Comparison of ENCODE assay signal across 10 mouse cellular contexts in the genomic region with DNA sequence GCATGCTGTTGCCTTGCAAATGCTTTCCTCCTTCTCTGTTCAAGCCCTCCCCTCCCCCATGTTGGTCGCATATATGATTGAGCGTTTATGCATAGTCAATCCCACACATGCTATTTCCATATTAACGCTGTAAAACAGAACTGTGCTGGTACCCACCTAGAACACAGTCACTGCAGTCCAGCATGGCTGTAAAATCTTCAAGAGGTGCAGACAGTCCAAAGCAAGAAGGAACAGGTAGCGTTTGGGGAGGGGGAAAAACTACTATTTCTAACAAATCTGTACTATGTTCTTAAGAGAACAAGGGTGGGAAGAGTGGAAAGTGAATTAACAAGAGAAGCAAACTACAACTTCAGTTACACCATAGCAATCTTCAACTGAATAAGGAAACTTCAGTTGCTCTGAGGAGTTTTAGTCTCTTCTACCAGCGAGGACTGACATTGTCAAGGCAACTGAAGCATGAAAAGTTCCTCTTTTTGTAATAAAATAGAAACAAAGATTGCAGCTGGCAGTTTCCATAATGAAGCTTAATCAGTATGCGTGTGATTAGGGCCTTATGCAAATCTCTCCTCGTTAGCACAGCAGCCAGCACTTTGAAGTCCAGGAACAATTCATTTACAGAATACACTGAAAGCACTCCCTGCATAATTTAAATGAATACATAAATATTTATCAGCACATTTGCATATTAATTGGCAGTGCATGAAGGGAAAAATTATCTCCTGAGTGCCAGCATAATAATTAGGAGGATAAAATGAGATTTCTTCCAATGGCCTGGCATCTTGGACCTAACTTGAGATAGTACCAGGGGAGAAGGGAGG.
DNase-seq lines count a peak whose midpoint lies in the region; ATAC-seq and TF ChIP-seq lines count a peak whose summit lies in the region.
"Had no signal": no experiment of that assay in that cellular context is flagged by ENCODE, and none has a peak within 500 bp of the region (broad histone marks: within the 10 kb centered on the region; RNA-seq: fewer than 3 reads in every experiment).

No protein-coding gene starts in this region.

- H3K9ac ChIP-seq in CH12.LX (ENCODE audit: insufficient read depth, low read depth): peak overlapping the region; percentile 88
- 0 out of 2 replicates have a peak overlapping the region, but pooled peaks have one; percentile 14 for H3K9ac ChIP-seq in hindbrain, postnatal 0 days (replicated peaks; ENCODE audit: low read length)
- H3K9ac ChIP-seq in midbrain, embryonic 16.5 days (ENCODE audit: low read depth, low read length): peak overlapping the region; percentile 1; the same call in 1 of the 2 replicates
- H3K9ac ChIP-seq: heart, embryonic 13.5 days; liver, embryonic 13.5 days had no signal

- peak overlapping the region; percentile 100 for H3K27ac ChIP-seq in CH12.LX (ENCODE audit: insufficient read depth, low read depth)
- peak overlapping the region; percentile 62 for H3K27ac ChIP-seq in hindbrain, postnatal 0 days
- H3K27ac ChIP-seq in midbrain, embryonic 16.5 days (ENCODE audit: low read length): peak overlapping the region; percentile 74
- H3K27ac ChIP-seq: heart, embryonic 13.5 days; liver, embryonic 13.5 days had no signal

- H3K36me3 ChIP-seq in CH12.LX (replicated peaks in 1 of 2; ENCODE audit: control insufficient read depth in 1 of 2, insufficient read depth in 1 of 2, low read length in 1 of 2): no peaks in the 10 kb centered on the region
- H3K36me3 ChIP-seq in hindbrain, postnatal 0 days (ENCODE audit: insufficient read depth, low read length): no peaks in the 10 kb centered on the region
- H3K36me3 ChIP-seq in midbrain, embryonic 16.5 days (ENCODE audit: control insufficient read depth, insufficient read depth, low read length): no peaks in the 10 kb centered on the region
- H3K36me3 ChIP-seq: heart, embryonic 13.5 days; liver, embryonic 13.5 days had no signal

- H3K27me3 ChIP-seq in CH12.LX (replicated peaks): no peaks in the 10 kb centered on the region
- H3K27me3 ChIP-seq in hindbrain, postnatal 0 days (ENCODE audit: insufficient read depth, low read length): no peaks in the 10 kb centered on the region
- no peaks in the 10 kb centered on the region for H3K27me3 ChIP-seq in midbrain, embryonic 16.5 days (ENCODE audit: control insufficient read depth, insufficient read depth, low read depth, low read length)
- H3K27me3 ChIP-seq: heart, embryonic 13.5 days; liver, embryonic 13.5 days had no signal

- H3K4me2 ChIP-seq in CH12.LX (ENCODE audit: insufficient read depth, low read depth, poor library complexity, severe bottlenecking): peak overlapping the region; percentile 100
- H3K4me2 ChIP-seq in hindbrain, postnatal 0 days (ENCODE audit: low read depth, low read length): peak overlapping the region; percentile 53
- peak overlapping the region; percentile 37 for H3K4me2 ChIP-seq in midbrain, embryonic 16.5 days (ENCODE audit: low read length)
- H3K4me2 ChIP-seq: heart, embryonic 13.5 days; liver, embryonic 13.5 days had no signal

- dilution Hi-C loops in CH12.LX (cut with MboI; ENCODE audit: extremely low pct_ligation_motif_present, extremely low pct_unique_long_range_greater_than_20kb, low sequenced_read_pairs): no loop called here

- intact Hi-C loops in heart, postnatal 14 days (cut with DNase I): no loop called here

- peak overlapping the region; percentile 44 to 55 (median 48) for H3K4me3 ChIP-seq in CH12.LX (replicated peaks in 1 of 3; ENCODE audit: low read depth in 2 of 3, low read length in 2 of 3, poor library complexity in 1 of 3)
- peak overlapping the region; percentile 32 for H3K4me3 ChIP-seq in hindbrain, postnatal 0 days (ENCODE audit: low read length)
- peak overlapping the region; percentile 28 for H3K4me3 ChIP-seq in midbrain, embryonic 16.5 days (ENCODE audit: low read depth, low read length)
- H3K4me3 ChIP-seq: heart, embryonic 13.5 days; liver, embryonic 13.5 days had no signal

- in situ Hi-C loops in CH12.LX (cut with MboI; ENCODE audit: low pct_ligation_motif_present, low pct_unique_long_range_greater_than_20kb, low sequenced_read_pairs): loop anchor here (10.0 kb wide), 1 partner anchor 60 kb away; no protein-coding TSS in a partner anchor

- TF ChIP-seq CTCF in CH12.LX (conservative IDR thresholded peaks at IDR 0.05 in 1 of 2, IDR thresholded peaks at IDR 0.05 in 1 of 2; ENCODE audit: low read depth in 2 of 2, low read length in 2 of 2): no peak
- no peak for TF ChIP-seq CTCF in brain, embryonic 14.5 days (IDR thresholded peaks at IDR 0.05; ENCODE audit: borderline replicate concordance, extremely low read depth, insufficient read depth, insufficient read length)
- TF ChIP-seq CTCF in hindbrain, postnatal 0 days (IDR thresholded peaks at IDR 0.05; ENCODE audit: low read depth): no peak

- peaks cover 10% of the 10 kb centered on the region for H3K79me2 ChIP-seq in CH12.LX (replicated peaks; ENCODE audit: control insufficient read depth, extremely low read depth, insufficient read depth, poor library complexity, severe bottlenecking)

- ATAC-seq in hindbrain, postnatal 0 days: peak; percentile 97
- peak; percentile 95 for ATAC-seq in midbrain, embryonic 16.5 days

- 17% methylated on average over 7 of the region's 7 CpGs for WGBS in hindbrain, postnatal 0 days
- 24% methylated on average over 7 of the region's 7 CpGs for WGBS in midbrain, embryonic 16.5 days

- no peaks in the 10 kb centered on the region for H3K9me3 ChIP-seq in CH12.LX (replicated peaks; ENCODE audit: low read length)
- no peaks in the 10 kb centered on the region for H3K9me3 ChIP-seq in hindbrain, postnatal 0 days (ENCODE audit: low read length)
- no peaks in the 10 kb centered on the region for H3K9me3 ChIP-seq in midbrain, embryonic 16.5 days (replicated peaks; ENCODE audit: control insufficient read depth, low read length, poor library complexity, severe bottlenecking)
- H3K9me3 ChIP-seq: heart, embryonic 13.5 days; liver, embryonic 13.5 days had no signal

- TF ChIP-seq POLR2A in CH12.LX (IDR thresholded peaks at IDR 0.05; ENCODE audit: low read depth, low read length): peak; percentile 71
- no peak for TF ChIP-seq POLR2A in brain, embryonic 14.5 days (IDR thresholded peaks at IDR 0.05; ENCODE audit: borderline replicate concordance, extremely low read depth, insufficient read depth, insufficient read length, poor library complexity, severe bottlenecking)

- TF ChIP-seq RAD21 in CH12.LX (IDR thresholded peaks at IDR 0.05; ENCODE audit: low read depth, low read length): no peak; the same call in 1 of the 2 replicates

- H3K4me1 ChIP-seq in CH12.LX (ENCODE audit: control insufficient read depth in 1 of 2, insufficient read depth in 2 of 2): peaks cover 0 to 25% of the 10 kb centered on the region in 2 experiments; a peak in 3 of 4 replicates
- H3K4me1 ChIP-seq in hindbrain, postnatal 0 days (ENCODE audit: insufficient read depth, low read length): no peaks in the 10 kb centered on the region
- peaks cover 18% of the 10 kb centered on the region for H3K4me1 ChIP-seq in midbrain, embryonic 16.5 days (ENCODE audit: control insufficient read depth, insufficient read depth, low read length)

- peak; percentile 81 for TF ChIP-seq EP300 in CH12.LX (IDR thresholded peaks at IDR 0.05; ENCODE audit: low read length)

- peak; percentile 95 for DNase-seq in CH12.LX (ENCODE audit: extremely low read depth)
- peak; percentile 98 for DNase-seq in brain, embryonic 14.5 days (ENCODE audit: low read depth)
- DNase-seq in hindbrain, postnatal 0 days (ENCODE audit: low spot score): peak; percentile 85
- no peak for DNase-seq in heart, postnatal 14 days
- DNase-seq in urinary bladder, postnatal 4 days (ENCODE audit: low spot score in 2 of 2): no peak
- no peak for DNase-seq in kidney, adult 9 months
- DNase-seq in urinary bladder, adult 18-20 months (ENCODE audit: low spot score in 2 of 2): no peak
- DNase-seq: liver, embryonic 13.5 days had no signal

TF ChIP-seq in CH12.LX, 34 proteins besides CTCF, POLR2A, EP300 and RAD21:
- 0 out of 2 replicates have a peak, but pooled peaks have one; percentile 16 for TF ChIP-seq ZNF384 (IDR thresholded peaks at IDR 0.05; ENCODE audit: low read depth, low read length)
- peak; percentile 62 for TF ChIP-seq JUND (conservative IDR thresholded peaks at IDR 0.05; ENCODE audit: low read depth, low read length)
- TF ChIP-seq CHD2 (IDR thresholded peaks at IDR 0.05; ENCODE audit: low read length): peak; percentile 56; the same call in 1 of the 2 replicates
- TF ChIP-seq GABPA (IDR thresholded peaks at IDR 0.05; ENCODE audit: insufficient replicate concordance, low read depth, low read length): no peak
- 0 out of 2 replicates have a peak, but pooled peaks have one; percentile 64 for TF ChIP-seq POLR2AphosphoS2 (IDR thresholded peaks at IDR 0.05; ENCODE audit: low read depth, low read length)
- TF ChIP-seq ETS1 (conservative IDR thresholded peaks at IDR 0.05; ENCODE audit: low read depth, low read length): peak; percentile 80
- peak; percentile 54; the same call in 1 of the 2 replicates for TF ChIP-seq MEF2A (IDR thresholded peaks at IDR 0.05; ENCODE audit: borderline replicate concordance, low read depth, low read length)
- peak; percentile 43 for TF ChIP-seq IRF4 (IDR thresholded peaks at IDR 0.05; ENCODE audit: low read depth, low read length)
- no peak for TF ChIP-seq ZKSCAN1 (IDR thresholded peaks at IDR 0.05; ENCODE audit: borderline replicate concordance, low read depth, low read length)
- 0 out of 2 replicates have a peak, but pooled peaks have one; percentile 43 for TF ChIP-seq E2F4 (IDR thresholded peaks at IDR 0.05; ENCODE audit: insufficient replicate concordance, low read depth, low read length)
- TF ChIP-seq TBP (conservative IDR thresholded peaks at IDR 0.05; ENCODE audit: low read depth, low read length): peak; percentile 77
- TF ChIP-seq MYC (IDR thresholded peaks at IDR 0.05; ENCODE audit: low read depth, low read length): peak; percentile 6; the same call in 1 of the 2 replicates
- TF ChIP-seq BHLHE40 (IDR thresholded peaks at IDR 0.05; ENCODE audit: low read depth, low read length): no peak; the same call in 1 of the 2 replicates
- TF ChIP-seq ELF1 (IDR thresholded peaks at IDR 0.05; ENCODE audit: low read depth, low read length): 0 out of 2 replicates have a peak, but pooled peaks have one; percentile 27
- TF ChIP-seq TCF12 (IDR thresholded peaks at IDR 0.05; ENCODE audit: low read depth, low read length): peak; percentile 76

Comparison
In these comparisons a context has a peak if more than half of its experiments do, and no peak if none do; other contexts are left out.
1. DNase-seq: peak in CH12.LX (single experiment), brain, embryonic 14.5 days (single experiment) and hindbrain, postnatal 0 days (single experiment); none in heart, postnatal 14 days (0 of 2), urinary bladder, postnatal 4 days (0 of 2), kidney, adult 9 months (single experiment) and urinary bladder, adult 18-20 months (0 of 2).
2. H3K4me2 ChIP-seq: peak in every context shown above with its lines; median percentile 100 in CH12.LX; 53 in hindbrain, postnatal 0 days; 37 in midbrain, embryonic 16.5 days.
3. H3K9ac ChIP-seq: peak in every context shown above with its lines; median percentile 88 in CH12.LX; 14 in hindbrain, postnatal 0 days; 1 in midbrain, embryonic 16.5 days.
4. Peak in every context shown above with its lines, with median percentiles within 50 percentile points of each other: H3K27ac ChIP-seq and H3K4me3 ChIP-seq.